ENCODE assay signal across 9 mouse cellular contexts in the genomic region with DNA sequence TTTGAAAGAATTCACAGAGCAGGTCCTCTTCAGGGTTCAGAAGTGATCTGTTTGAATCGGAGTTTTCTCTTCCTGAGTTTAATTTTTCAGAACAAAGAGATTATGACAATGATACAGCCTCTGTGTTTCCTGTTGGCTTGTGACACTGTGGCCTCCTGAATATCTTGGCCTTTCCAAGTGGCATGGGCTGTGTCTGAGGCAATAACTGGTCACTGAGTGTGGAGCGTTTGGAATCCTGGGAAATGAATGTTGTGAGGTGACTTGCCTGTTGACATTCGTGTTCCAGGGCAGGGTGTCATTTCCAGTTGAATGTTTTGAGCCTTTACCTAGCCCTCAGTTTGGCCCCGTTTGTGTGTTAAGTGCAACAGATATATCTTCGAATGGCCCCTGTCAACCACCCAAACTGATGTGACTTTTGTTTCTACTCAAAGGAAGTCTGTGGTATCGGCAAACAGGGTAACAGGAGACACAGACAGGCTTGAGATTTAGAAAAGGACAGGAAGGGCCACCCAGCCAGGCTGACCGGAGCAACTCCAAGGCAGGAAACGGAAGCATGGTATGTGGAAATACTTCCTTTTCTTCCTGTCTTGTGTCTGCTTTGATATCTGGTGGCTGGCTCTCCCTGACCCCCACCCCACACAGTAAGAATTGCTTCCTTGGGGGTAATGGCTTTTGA. TPM values are rescaled to one million over a fixed set of nuclear protein-coding genes. Genes with fewer than 3 reads are reported as not detected.
DNase-seq lines count a peak whose midpoint lies in the region; ATAC-seq lines count a peak whose summit lies in the region.
"Had no signal": no experiment of that assay in that cellular context is flagged by ENCODE, and none has a peak within 500 bp of the region (broad histone marks: within the 10 kb centered on the region; RNA-seq: fewer than 3 reads in every experiment).

No protein-coding gene starts in this region.

- WGBS in heart, embryonic 12.5 days: 38% methylated on average over 8 of the region's 8 CpGs
- WGBS in stomach, embryonic 16.5 days: 54% methylated on average over 8 of the region's 8 CpGs

- no peaks in the 10 kb centered on the region for H3K27me3 ChIP-seq in heart, embryonic 12.5 days (replicated peaks)
- no peaks in the 10 kb centered on the region for H3K27me3 ChIP-seq in stomach, embryonic 16.5 days (ENCODE audit: control insufficient read depth, insufficient read depth, low read length)

- H3K4me3 ChIP-seq in heart, embryonic 12.5 days: no peak overlapping the region
- H3K4me3 ChIP-seq in stomach, embryonic 16.5 days (replicated peaks; ENCODE audit: low read length): no peak overlapping the region

- H3K4me2 ChIP-seq in heart, embryonic 12.5 days: no peak overlapping the region
- no peak overlapping the region for H3K4me2 ChIP-seq in stomach, embryonic 16.5 days (ENCODE audit: low read depth, low read length)

- ATAC-seq in heart, embryonic 12.5 days (ENCODE audit: insufficient number of reproducible peaks, low FRiP score): no peak
- ATAC-seq in stomach, embryonic 16.5 days (ENCODE audit: insufficient read depth, low FRiP score): no peak

- no peaks in the 10 kb centered on the region for H3K9me3 ChIP-seq in heart, embryonic 12.5 days (replicated peaks)
- H3K9me3 ChIP-seq in stomach, embryonic 16.5 days (replicated peaks; ENCODE audit: control insufficient read depth, low read length): no peaks in the 10 kb centered on the region

- no peaks in the 10 kb centered on the region for H3K36me3 ChIP-seq in heart, embryonic 12.5 days
- no peaks in the 10 kb centered on the region for H3K36me3 ChIP-seq in stomach, embryonic 16.5 days (ENCODE audit: control insufficient read depth, insufficient read depth, low read length)

- no peak overlapping the region for H3K9ac ChIP-seq in heart, embryonic 12.5 days
- no peak overlapping the region for H3K9ac ChIP-seq in stomach, embryonic 16.5 days (ENCODE audit: low read length)

- intact Hi-C loops in heart, postnatal 10 days (cut with DNase I): no loop called here
- intact Hi-C loops in gastrocnemius, postnatal 14 days (cut with DNase I; ENCODE audit: low total_unique reads): no loop called here

- H3K27ac ChIP-seq in heart, embryonic 12.5 days (ENCODE audit: poor library complexity, severe bottlenecking): peak overlapping the region; percentile 46
- peak overlapping the region; percentile 46; the same call in 1 of the 2 replicates for H3K27ac ChIP-seq in stomach, embryonic 16.5 days (ENCODE audit: low read length)

- no peak for DNase-seq in heart, postnatal 10 days
- DNase-seq in thymus, postnatal 14 days: peak; percentile 40
- no peak for DNase-seq in thymus, postnatal 36 days
- peak; percentile 35 to 61 for DNase-seq in kidney, postnatal 25 days
- no peak for DNase-seq in gastrocnemius, postnatal 10 days
- DNase-seq in gastrocnemius, postnatal 14 days: no peak
- DNase-seq: layer of hippocampus, adult 9-11 months had no signal

- peaks cover 33% of the 10 kb centered on the region for H3K4me1 ChIP-seq in heart, embryonic 12.5 days (replicated peaks)
- H3K4me1 ChIP-seq in stomach, embryonic 16.5 days (ENCODE audit: control insufficient read depth, insufficient read depth, low read length): peaks cover 7% of the 10 kb centered on the region

RNA-seq across cellular contexts. Expression of gene Mef2a, which starts 52.3 kb away (rescaled TPM):
- polyA plus RNA-seq in heart, embryonic 12.5 days (2016; fragmentation: Nextera tagmentation; extraction: Ambion mirVana): 93.6 and 105 TPM in 2 replicates
- 100 to 1,000 TPM; 192 to 218 TPM for total RNA-seq in heart, postnatal 10 days (2021)
- 40.5 and 41.0 TPM in 2 replicates for polyA plus RNA-seq in stomach, embryonic 16.5 days (2015; fragmentation: Nextera tagmentation; extraction: Ambion mirVana)
- total RNA-seq in gastrocnemius, postnatal 10 days (2021): 100 to 1,000 TPM in 1 of 2 experiments, 10 to 100 TPM in 1; 94.8 to 104 TPM
- total RNA-seq in gastrocnemius, postnatal 14 days (2021): 10 to 100 TPM; 67.8 to 69.8 TPM

Comparison
In these comparisons a context has a peak if more than half of its experiments do, and no peak if none do; other contexts are left out.
1. DNase-seq: peak in thymus, postnatal 14 days (single experiment) and kidney, postnatal 25 days (2 of 2); none in heart, postnatal 10 days (0 of 2), thymus, postnatal 36 days (0 of 2), gastrocnemius, postnatal 10 days (single experiment) and gastrocnemius, postnatal 14 days (single experiment).